Comparison of ENCODE assay signal across 9 mouse cellular contexts in genomic region chr15:83305192-83305921, GRCm38 (mm10). TPM values are rescaled to one million over a fixed set of nuclear protein-coding genes. Genes with fewer than 3 reads are reported as not detected.
DNase-seq lines count a peak whose midpoint lies in the region; ATAC-seq and TF ChIP-seq lines count a peak whose summit lies in the region.
"Had no signal": no experiment of that assay in that cellular context is flagged by ENCODE, and none has a peak within 500 bp of the region (broad histone marks: within the 10 kb centered on the region; RNA-seq: fewer than 3 reads in every experiment).

No protein-coding gene starts in this region.

- H3K4me3 ChIP-seq in midbrain, postnatal 0 days (ENCODE audit: low read depth, low read length): no peak overlapping the region
- no peak overlapping the region for H3K4me3 ChIP-seq in midbrain, embryonic 11.5 days (ENCODE audit: low read depth, low read length)
- no peak overlapping the region for H3K4me3 ChIP-seq in limb, embryonic 13.5 days
- H3K4me3 ChIP-seq in midbrain, embryonic 14.5 days (replicated peaks; ENCODE audit: low read depth, low read length): no peak overlapping the region

- H3K36me3 ChIP-seq in midbrain, postnatal 0 days (ENCODE audit: insufficient read depth, low read length): peaks cover 47% of the 10 kb centered on the region
- H3K36me3 ChIP-seq in midbrain, embryonic 11.5 days (ENCODE audit: control insufficient read depth, insufficient read depth, low read length): peaks cover 7% of the 10 kb centered on the region
- H3K36me3 ChIP-seq in limb, embryonic 13.5 days: peaks cover 94% of the 10 kb centered on the region
- H3K36me3 ChIP-seq in midbrain, embryonic 14.5 days (ENCODE audit: control insufficient read depth, insufficient read depth, low read length): peaks cover 69% of the 10 kb centered on the region

- H3K27me3 ChIP-seq in midbrain, postnatal 0 days (ENCODE audit: insufficient read depth, low read length): no peaks in the 10 kb centered on the region
- no peaks in the 10 kb centered on the region for H3K27me3 ChIP-seq in midbrain, embryonic 11.5 days (ENCODE audit: control insufficient read depth, insufficient read depth, low read length)
- H3K27me3 ChIP-seq in limb, embryonic 13.5 days: no peaks in the 10 kb centered on the region
- H3K27me3 ChIP-seq in midbrain, embryonic 14.5 days (ENCODE audit: control insufficient read depth, insufficient read depth, low read length): no peaks in the 10 kb centered on the region

- 0 out of 2 replicates have a peak overlapping the region, but pooled peaks have one; percentile 43 for H3K27ac ChIP-seq in midbrain, postnatal 0 days (ENCODE audit: low read depth, low read length)
- no peak overlapping the region for H3K27ac ChIP-seq in midbrain, embryonic 11.5 days (ENCODE audit: low read depth, low read length)
- peak overlapping the region; percentile 12; the same call in 1 of the 2 replicates for H3K27ac ChIP-seq in limb, embryonic 13.5 days
- H3K27ac ChIP-seq in midbrain, embryonic 14.5 days (replicated peaks; ENCODE audit: low read depth, low read length): no peak overlapping the region

- no peak overlapping the region for H3K9ac ChIP-seq in midbrain, postnatal 0 days (replicated peaks; ENCODE audit: low read length, poor library complexity, severe bottlenecking)
- H3K9ac ChIP-seq in midbrain, embryonic 11.5 days (ENCODE audit: low read length): no peak overlapping the region
- no peak overlapping the region for H3K9ac ChIP-seq in limb, embryonic 13.5 days
- no peak overlapping the region for H3K9ac ChIP-seq in midbrain, embryonic 14.5 days (replicated peaks; ENCODE audit: low read length)

- no peaks in the 10 kb centered on the region for H3K9me3 ChIP-seq in midbrain, postnatal 0 days (ENCODE audit: low read length)
- no peaks in the 10 kb centered on the region for H3K9me3 ChIP-seq in midbrain, embryonic 11.5 days (ENCODE audit: control insufficient read depth, low read length)
- H3K9me3 ChIP-seq in limb, embryonic 13.5 days: no peaks in the 10 kb centered on the region
- no peaks in the 10 kb centered on the region for H3K9me3 ChIP-seq in midbrain, embryonic 14.5 days (ENCODE audit: control insufficient read depth, low read length)

- no peak overlapping the region for H3K4me2 ChIP-seq in midbrain, postnatal 0 days (ENCODE audit: low read depth, low read length, poor library complexity, severe bottlenecking)
- no peak overlapping the region for H3K4me2 ChIP-seq in midbrain, embryonic 11.5 days
- no peak overlapping the region for H3K4me2 ChIP-seq in limb, embryonic 13.5 days (replicated peaks)
- H3K4me2 ChIP-seq in midbrain, embryonic 14.5 days (ENCODE audit: low read length): no peak overlapping the region

- TF ChIP-seq CTCF in midbrain, postnatal 0 days (IDR thresholded peaks at IDR 0.05): no peak

- DNase-seq in midbrain, postnatal 0 days (ENCODE audit: low spot score): peak; percentile 39
- DNase-seq in midbrain, embryonic 11.5 days (ENCODE audit: low spot score, missing footprints): no peak
- DNase-seq in cerebellum, adult 9-11 months: peak; percentile 68
- DNase-seq in heart, postnatal 4 days: peak; percentile 31
- peak; percentile 81 for DNase-seq in testis, postnatal 14 days (ENCODE audit: low spot score)
- no peak for DNase-seq in left cerebral cortex, adult 18-20 months (ENCODE audit: low spot score in 2 of 2)
- no peak for DNase-seq in midbrain, embryonic 14.5 days

- WGBS in midbrain, postnatal 0 days: 59% methylated on average over 12 of the region's 12 CpGs
- WGBS in midbrain, embryonic 11.5 days: 48% methylated on average over 12 of the region's 12 CpGs
- WGBS in limb, embryonic 13.5 days: 73% methylated on average over 12 of the region's 12 CpGs
- WGBS in midbrain, embryonic 14.5 days: 58% methylated on average over 12 of the region's 12 CpGs

- ATAC-seq in midbrain, postnatal 0 days (ENCODE audit: low FRiP score): no peak
- no peak for ATAC-seq in midbrain, embryonic 11.5 days (ENCODE audit: low FRiP score)
- ATAC-seq in limb, embryonic 13.5 days (ENCODE audit: low FRiP score, low read depth): no peak
- no peak for ATAC-seq in midbrain, embryonic 14.5 days (ENCODE audit: low FRiP score, low TSS enrichment)

- H3K4me1 ChIP-seq in midbrain, postnatal 0 days (ENCODE audit: insufficient read depth, low read length): no peaks in the 10 kb centered on the region
- H3K4me1 ChIP-seq in midbrain, embryonic 11.5 days (ENCODE audit: control insufficient read depth, insufficient read depth, low read length): 0 out of 2 replicates have a peak, but pooled peaks cover 2% of the 10 kb centered on the region
- H3K4me1 ChIP-seq in limb, embryonic 13.5 days: 0 out of 2 replicates have a peak, but pooled peaks cover 6% of the 10 kb centered on the region
- no peaks in the 10 kb centered on the region for H3K4me1 ChIP-seq in midbrain, embryonic 14.5 days (ENCODE audit: control insufficient read depth, insufficient read depth, low read length)

RNA-seq across cellular contexts. Expression of gene Arfgap3, which starts 44.7 kb away (rescaled TPM):
- 41.8 and 44.0 TPM in 2 replicates for total RNA-seq in midbrain, postnatal 0 days (2014; rRNA removed)
- 36.4 and 36.8 TPM in 2 replicates for polyA plus RNA-seq in midbrain, postnatal 0 days (2015; fragmentation: Nextera tagmentation; extraction: Ambion mirVana)
- 36.1 and 37.9 TPM in 2 replicates for polyA plus RNA-seq in midbrain, embryonic 11.5 days (2014; fragmentation: Nextera tagmentation; extraction: Ambion mirVana)
- total RNA-seq in heart, postnatal 4 days (2021): 10 to 100 TPM; 21.5 to 22.6 TPM
- 52.8 and 52.9 TPM in 2 replicates for polyA plus RNA-seq in limb, embryonic 13.5 days (2015; fragmentation: Nextera tagmentation; extraction: Ambion mirVana)
- 10 to 100 TPM; 21.6 to 23.0 TPM for total RNA-seq in left cerebral cortex, adult 18-20 months (2021)
- polyA plus RNA-seq in midbrain, embryonic 14.5 days (2014; fragmentation: Nextera tagmentation; extraction: Ambion mirVana): 42.2 and 45.0 TPM in 2 replicates

RNA-seq across cellular contexts. Expression of gene A4galt, which starts 53.8 kb away (rescaled TPM):
- 7.9 and 8.6 TPM in 2 replicates for total RNA-seq in midbrain, postnatal 0 days (2014; rRNA removed)
- polyA plus RNA-seq in midbrain, postnatal 0 days (2015; fragmentation: Nextera tagmentation; extraction: Ambion mirVana): 5.1 and 5.6 TPM in 2 replicates
- polyA plus RNA-seq in midbrain, embryonic 11.5 days (2014; fragmentation: Nextera tagmentation; extraction: Ambion mirVana): 1.4 and 1.6 TPM in 2 replicates
- 1 to 10 TPM; 3.4 to 4.1 TPM for total RNA-seq in heart, postnatal 4 days (2021)
- 1.0 TPM in 2 replicates for polyA plus RNA-seq in limb, embryonic 13.5 days (2015; fragmentation: Nextera tagmentation; extraction: Ambion mirVana)
- 1 to 10 TPM; 5.1 TPM for total RNA-seq in left cerebral cortex, adult 18-20 months (2021)
- 0.77 and 2.6 TPM in 2 replicates for polyA plus RNA-seq in midbrain, embryonic 14.5 days (2014; fragmentation: Nextera tagmentation; extraction: Ambion mirVana)
- polyA plus RNA-seq: limb, embryonic 11.5 days had no signal

Comparison
In these comparisons a context has a peak if more than half of its experiments do, and no peak if none do; other contexts are left out.
1. DNase-seq: peak in midbrain, postnatal 0 days (single experiment), cerebellum, adult 9-11 months (single experiment), heart, postnatal 4 days (single experiment) and testis, postnatal 14 days (single experiment); none in midbrain, embryonic 11.5 days (single experiment), left cerebral cortex, adult 18-20 months (0 of 2) and midbrain, embryonic 14.5 days (single experiment).
2. H3K27ac ChIP-seq: peak in midbrain, postnatal 0 days (single experiment) and limb, embryonic 13.5 days (single experiment); none in midbrain, embryonic 11.5 days (single experiment) and midbrain, embryonic 14.5 days (single experiment).